Mouse (Mus musculus) kidney, adult 2 months (tissue): ENCODE measurements around the gene Ksr2.

Experiments
- CTCF ChIP-seq: fragments of 200-500 bp; conservative IDR thresholded peaks from 2 replicates; pipeline ENCODE4 v1.5.1; 2011; ENCODE audit warnings: low read depth, mild to moderate bottlenecking, control low read depth, low read length, moderate library complexity, mixed read lengths; ENCODE audit not compliant: insufficient read depth, insufficient read length
- POLR2A ChIP-seq: fragments of 200-500 bp; IDR thresholded peaks from one replicate; pipeline ENCODE4 v1.6.1; 2011; ENCODE audit warnings: low read depth, low read length, control low read depth

GRCm38 (mm10) chr5:117682226-117682625, 268.4 kb downstream of the Ksr2 start:
- TF ChIP-seq CTCF: no peak
- no peak for TF ChIP-seq POLR2A
